Mouse (Mus musculus) adrenal gland, postnatal 36 days (tissue): ENCODE measurements at regions not wholly inside any gene's neighbourhood (a gene's known extent, or its start where the extent isn't known, plus 50 kb on each side); places are given as distances from the start of the nearest gene placed in this dataset.

Experiments
- DNase-seq, 2 experiments: peaks; one replicate each; pipeline ENCODE4 v3.0.0; 2021; ENCODE audit warnings: mixed read lengths in 1 of 2

DNA sequence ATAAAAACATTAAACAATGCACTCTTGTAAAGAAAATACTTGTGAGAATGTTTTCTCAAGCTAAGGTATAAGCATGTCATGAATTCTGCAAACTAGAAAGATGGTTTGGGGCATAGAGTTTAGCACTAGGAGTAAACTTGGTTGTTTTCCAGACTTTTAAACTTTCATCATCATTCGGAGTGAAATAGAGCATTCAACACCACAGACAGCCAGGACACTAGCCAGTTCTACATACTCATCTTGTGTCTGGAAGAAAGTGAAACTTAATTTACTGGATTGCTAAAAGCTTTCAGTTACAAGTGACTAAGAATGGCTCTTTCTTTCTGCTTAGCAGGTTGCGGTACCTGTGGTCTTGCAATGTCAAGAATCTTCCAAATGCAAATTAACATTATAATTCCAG, 119.9 kb upstream of the Kcnip4 start:
- no peak for DNase-seq

DNA sequence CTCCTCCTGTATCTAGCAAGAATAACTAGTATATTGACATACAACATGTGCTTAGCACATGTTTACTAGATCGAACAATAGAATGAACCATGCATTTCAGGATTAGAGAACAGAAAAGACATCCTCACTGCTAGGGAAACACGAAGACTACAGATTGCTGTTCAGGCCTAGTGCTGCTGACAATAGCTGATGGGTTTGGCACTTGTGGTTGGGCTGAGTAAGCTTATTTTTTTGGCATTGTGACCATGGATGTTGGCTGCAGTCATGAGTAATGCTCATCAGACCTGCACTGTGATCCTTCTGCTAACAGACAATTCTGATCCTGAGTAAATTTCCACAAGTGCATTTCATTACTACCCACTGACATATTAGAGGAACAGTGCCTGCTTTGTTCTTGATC, 117.7 kb upstream of the Kcnip4 start:
- peak in 1 of 2 experiments; percentile 6 for DNase-seq

DNA sequence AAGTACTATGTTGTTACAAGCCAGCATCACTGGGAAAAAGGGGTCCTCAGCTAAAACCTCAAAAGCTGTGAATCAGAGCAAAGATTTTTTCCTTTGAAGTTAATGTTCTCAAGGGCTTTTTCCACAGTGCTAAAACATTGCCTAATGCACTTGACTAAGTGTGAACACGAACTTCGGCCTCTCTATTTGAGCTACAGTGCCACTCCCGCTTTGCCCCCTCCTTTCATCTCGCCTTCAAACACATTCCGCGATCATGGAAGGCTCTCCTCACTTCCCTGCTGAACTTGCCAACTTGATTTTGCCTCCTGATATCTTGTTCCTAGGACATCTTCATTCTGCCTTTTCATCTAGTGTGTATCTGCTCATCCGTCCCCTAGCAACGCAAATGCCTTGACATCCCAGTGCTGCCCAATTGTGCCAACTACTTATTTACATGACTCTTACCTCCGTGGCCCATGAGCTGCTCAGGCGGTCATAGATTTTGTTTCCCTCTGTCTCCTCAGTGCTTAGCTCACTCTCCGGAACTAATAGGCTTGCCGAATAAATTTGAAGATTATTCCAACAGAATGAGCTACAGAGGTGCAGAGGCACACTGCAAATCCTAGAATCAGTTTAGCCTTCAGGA, 116.6 kb upstream of the Kcnip4 start:
- no peak for DNase-seq

- no peak for DNase-seq
These were observed 114.9 kb upstream of the Kcnip4 start for GRCm38 (mm10) chr5:49639637-49640036.

GRCm38 (mm10) chr5:49620152-49620551, 95.4 kb upstream of the Kcnip4 start:
- no peak for DNase-seq

DNA sequence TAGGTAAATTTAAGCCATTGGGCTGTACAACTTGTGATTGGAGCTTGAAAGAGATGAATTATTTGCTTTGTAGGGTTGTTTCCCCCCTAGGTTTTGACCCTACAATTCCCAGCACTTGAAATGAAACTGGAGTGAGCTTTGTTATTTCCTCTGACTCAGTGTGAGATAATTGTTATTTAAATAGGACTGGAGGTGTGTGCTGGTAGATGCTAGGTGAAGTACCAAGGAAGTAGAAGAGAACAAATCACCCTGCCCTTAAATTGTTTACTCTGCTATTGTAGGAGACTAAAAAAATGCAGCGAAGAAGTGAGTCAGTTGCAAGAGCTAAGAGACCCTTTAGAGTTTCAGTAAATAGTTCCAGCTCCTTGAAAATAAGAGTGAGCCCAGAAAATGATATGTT, 82.1 kb upstream of the Kcnip4 start:
- DNase-seq = no peak

DNA sequence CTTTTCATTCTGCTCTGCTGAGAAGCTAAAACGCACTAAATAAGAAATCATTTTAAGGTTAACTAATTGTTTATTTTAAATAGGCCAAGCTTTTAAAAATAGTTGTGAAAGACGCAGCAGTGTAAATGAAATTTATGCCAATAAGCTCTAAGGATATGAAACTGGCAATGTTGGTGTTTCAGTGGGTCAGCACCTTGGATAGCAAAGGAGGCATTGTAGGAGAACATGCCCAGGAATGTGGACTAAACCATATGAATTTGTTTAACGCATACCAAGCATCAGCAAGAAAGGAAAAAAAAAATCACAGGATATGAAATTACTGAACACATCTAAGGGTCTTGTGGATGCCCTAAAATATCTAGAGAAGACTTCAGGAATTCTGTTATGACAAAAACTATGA, 56.1 kb upstream of the Kcnip4 start:
- no peak for DNase-seq

- DNase-seq = no peak
These were observed 51.2 kb upstream of the Kcnip4 start for GRCm38 (mm10) chr5:49575901-49576300.
